Mouse (Mus musculus) megakaryocyte, embryonic 14.5 days (primary cell): ENCODE data around the gene Actg1.

ENCODE experiments used
- FLI1 ChIP-seq: IDR thresholded peaks from 2 replicates; pipeline ENCODE4 v1.6.1; 2012; ENCODE audit warnings: low read length, inconsistent platforms, mixed read lengths
- GATA1 ChIP-seq: IDR thresholded peaks from 3 replicates; pipeline ENCODE4 v1.6.1; 2012; ENCODE audit warnings: mixed read lengths, low read length, inconsistent platforms, borderline replicate concordance

DNA sequence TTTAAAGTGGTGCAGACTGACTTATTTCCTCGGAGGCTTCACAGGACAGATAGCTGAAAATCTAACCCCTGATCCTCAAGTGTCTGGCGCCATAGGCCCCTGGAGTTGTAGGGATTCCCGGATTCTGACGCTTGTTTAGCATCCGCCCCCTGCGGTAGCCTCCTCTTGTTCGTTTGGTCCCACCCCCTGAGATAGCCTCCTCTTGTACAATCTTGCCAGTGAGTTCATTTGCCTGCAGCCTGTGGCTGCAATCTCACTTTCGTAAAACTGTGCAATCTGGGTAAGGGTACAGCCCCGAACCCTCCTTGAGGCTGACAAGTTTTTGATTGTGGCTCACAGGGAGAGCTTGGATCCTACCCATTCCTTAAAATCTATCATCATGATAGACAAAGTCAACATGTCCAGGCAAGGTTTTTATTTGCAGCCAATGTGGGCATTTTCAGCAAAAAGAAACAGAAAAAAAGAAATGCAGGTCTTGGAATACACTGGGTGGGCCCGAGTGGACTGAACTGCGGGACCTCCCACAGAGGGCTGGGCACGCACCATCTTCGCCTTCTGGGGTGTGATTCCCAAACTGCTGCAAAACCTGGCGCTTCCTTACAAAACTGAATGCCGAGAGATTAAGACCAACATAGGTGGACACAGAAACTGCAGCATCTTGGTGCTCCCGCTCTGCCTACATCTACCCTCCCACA, 33.5 kb downstream of the Actg1 start:
- TF ChIP-seq GATA1: no peak
- no peak for TF ChIP-seq FLI1
